Mouse (Mus musculus) embryonic facial prominence, embryonic 10.5 days (tissue): Measurements from ENCODE around the gene Kcna5. TPM values are rescaled to one million over a fixed set of nuclear protein-coding genes. Genes with fewer than 3 reads are reported as not detected.

ENCODE experiments used
- DNase-seq: peaks from one replicate; pipeline ENCODE4 v3.0.0-alpha.2; 2017; ENCODE audit warnings: low spot score
- H3K27ac ChIP-seq: fragments of 300-500 bp; sonication (generic); replicated peaks from 2 replicates; pipeline ENCODE4 v1.5.1; 2016; ENCODE audit warnings: mild to moderate bottlenecking
- H3K27me3 ChIP-seq: fragments of 300-500 bp; sonication (generic); replicated peaks from 2 replicates; pipeline ENCODE4 v1.6.1; 2016; ENCODE audit warnings: low read depth, mild to moderate bottlenecking; ENCODE audit not compliant: poor library complexity, severe bottlenecking
- H3K36me3 ChIP-seq: fragments of 300-500 bp; sonication (generic); replicated peaks from 2 replicates; pipeline ENCODE4 v1.6.1; 2016; ENCODE audit warnings: mild to moderate bottlenecking, moderate library complexity
- H3K4me1 ChIP-seq: fragments of 300-500 bp; sonication (generic); 2 replicates; pipeline ENCODE4 v1.6.1; 2016
- H3K4me3 ChIP-seq: fragments of 300-500 bp; sonication (generic); 2 replicates; pipeline ENCODE4 v1.5.1; 2016; ENCODE audit warnings: mild to moderate bottlenecking, moderate library complexity
- H3K9me3 ChIP-seq: fragments of 300-500 bp; sonication (generic); 2 replicates; pipeline ENCODE4 v1.6.1; 2016; ENCODE audit warnings: mild to moderate bottlenecking
- WGBS: fragments of 180-500 bp; shearing (Covaris S2); methylation state at CpG from one replicate; pipeline ENCODE4 v1.1.7; 2016; 5-methylcytosine and 5-hydroxymethylcytosine counted together
- polyA plus RNA-seq: library from polyadenylated mRNA; unstranded; fragments of >200 nt; fragmentation: Nextera tagmentation; extraction: Ambion mirVana; gene quantifications from 2 replicates; pipeline ENCODE4 v1.2.1, GENCODE M21; 2016

The Kcna5 gene
- polyA plus RNA-seq, 1 experiment from 2014 or later, result 3.6 TPM

DNA sequence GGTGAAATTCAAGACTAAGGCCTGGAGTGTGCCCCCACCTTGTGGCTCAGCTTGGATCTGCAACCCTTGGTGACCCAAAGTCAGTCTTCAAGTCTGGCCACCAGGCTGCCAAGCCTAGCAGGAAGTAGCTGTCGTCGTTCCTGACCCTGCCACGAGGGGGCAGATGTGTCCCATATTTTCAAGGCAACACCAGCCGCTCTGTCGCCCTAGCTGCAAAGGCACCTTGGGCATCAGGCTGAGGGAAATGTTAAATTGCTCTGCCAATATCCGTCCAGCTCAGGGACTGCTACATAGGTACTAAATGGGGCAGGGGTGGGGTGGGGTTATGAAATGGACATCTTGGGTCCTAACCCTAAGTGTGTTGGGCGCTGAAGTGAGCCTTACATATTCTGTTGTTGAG is 28.7 kb upstream of the Kcna5 start:
- peak; percentile 91 for DNase-seq
- 0 out of 2 replicates have a peak, but pooled peaks cover 4% of the 10 kb centered on the region for H3K27me3 ChIP-seq
- peaks cover 17% of the 10 kb centered on the region for H3K4me1 ChIP-seq
- no peaks in the 10 kb centered on the region for H3K36me3 ChIP-seq
- no peaks in the 10 kb centered on the region for H3K9me3 ChIP-seq
- H3K4me3 ChIP-seq, result no peak overlapping the region
- no peak overlapping the region for H3K27ac ChIP-seq
- WGBS, result 16% methylated on average over 7 of the region's 7 CpGs

- H3K9me3 ChIP-seq, result no peaks in the 10 kb centered on the region
- H3K36me3 ChIP-seq, result no peaks in the 10 kb centered on the region
- H3K27ac ChIP-seq, result no peak overlapping the region
- WGBS, result 25% methylated on average over 4 of the region's 4 CpGs
- H3K4me3 ChIP-seq, result no peak overlapping the region
- peak; percentile 38 for DNase-seq
- H3K27me3 ChIP-seq, result 0 out of 2 replicates have a peak, but pooled peaks cover 4% of the 10 kb centered on the region
- peaks cover 17% of the 10 kb centered on the region for H3K4me1 ChIP-seq
Measured at GRCm38 (mm10) chr6:126561702-126562101, 26.5 kb upstream of the Kcna5 start.

GRCm38 (mm10) chr6:126560696-126561095 is 25.5 kb upstream of the Kcna5 start:
- H3K4me1 ChIP-seq, result peaks cover 17% of the 10 kb centered on the region
- H3K4me3 ChIP-seq, result no peak overlapping the region
- WGBS, result 84% methylated on average over 1 of the region's 1 CpGs
- peak overlapping the region; percentile 57 for H3K27ac ChIP-seq
- no peak for DNase-seq
- H3K27me3 ChIP-seq, result 0 out of 2 replicates have a peak, but pooled peaks cover 7% of the 10 kb centered on the region
- H3K9me3 ChIP-seq, result no peaks in the 10 kb centered on the region
- no peaks in the 10 kb centered on the region for H3K36me3 ChIP-seq

GRCm38 (mm10) chr6:126560036-126560435 is 24.8 kb upstream of the Kcna5 start:
- peak; percentile 22 for DNase-seq
- H3K36me3 ChIP-seq, result no peaks in the 10 kb centered on the region
- H3K27ac ChIP-seq, result peak overlapping the region; percentile 57
- peaks cover 9% of the 10 kb centered on the region; the same call in 1 of the 2 replicates for H3K27me3 ChIP-seq
- H3K4me3 ChIP-seq, result no peak overlapping the region
- H3K9me3 ChIP-seq, result no peaks in the 10 kb centered on the region
- 29% methylated on average over 8 of the region's 8 CpGs for WGBS
- peaks cover 17% of the 10 kb centered on the region for H3K4me1 ChIP-seq

DNA sequence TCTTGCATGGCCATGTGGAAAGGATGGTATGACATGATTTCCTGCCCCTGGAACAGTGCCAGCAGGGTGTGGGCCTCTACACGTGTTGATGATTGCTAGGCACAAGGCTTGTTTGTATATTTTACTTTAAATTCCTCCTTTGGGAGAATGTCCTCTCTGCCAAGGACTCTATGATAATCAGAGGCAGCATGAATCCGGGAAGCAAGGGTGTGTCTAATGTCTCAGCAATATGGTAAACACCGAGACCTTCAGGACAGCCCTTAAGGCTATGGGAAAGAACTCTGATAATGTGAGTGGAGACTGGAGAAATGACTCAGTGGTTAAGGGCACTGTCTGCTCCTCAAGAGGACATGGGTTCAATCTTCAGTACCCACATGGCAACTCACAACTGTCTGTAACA is 23.1 kb upstream of the Kcna5 start:
- H3K27me3 ChIP-seq, result peaks cover 24% of the 10 kb centered on the region
- no peaks in the 10 kb centered on the region for H3K36me3 ChIP-seq
- no peak for DNase-seq
- no peaks in the 10 kb centered on the region for H3K9me3 ChIP-seq
- 76% methylated on average over 3 of the region's 3 CpGs for WGBS
- no peak overlapping the region for H3K27ac ChIP-seq
- peaks cover 22% of the 10 kb centered on the region for H3K4me1 ChIP-seq
- no peak overlapping the region for H3K4me3 ChIP-seq

DNA sequence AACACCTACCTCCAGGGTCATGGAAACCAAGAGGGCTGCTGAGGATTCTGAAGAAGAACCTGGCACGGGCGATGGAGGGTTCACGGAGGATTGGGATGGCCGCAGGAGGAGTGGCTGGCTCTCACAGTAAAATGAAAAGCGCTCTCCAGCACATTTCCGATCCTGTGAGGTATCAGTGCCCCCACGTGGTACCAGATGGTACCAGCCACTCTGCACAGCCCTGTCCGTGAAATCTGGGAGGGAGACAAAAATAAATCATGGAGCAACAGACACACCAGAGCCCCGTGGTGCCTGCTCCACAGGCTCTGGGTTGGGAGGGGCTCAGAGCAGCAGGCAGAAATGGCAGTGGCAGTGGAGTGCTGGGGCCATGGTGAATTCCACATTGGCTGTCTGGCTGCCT is 18.6 kb upstream of the Kcna5 start:
- Histone ChIP-seq H3K9me3 (no peaks in the 10 kb centered on the region), H3K4me1 (peaks cover 4% of the 10 kb centered on the region; the same call in 1 of the 2 replicates), H3K36me3 (no peaks in the 10 kb centered on the region), H3K4me3 (no peak overlapping the region), H3K27ac (no peak overlapping the region), H3K27me3 (peaks cover 34% of the 10 kb centered on the region)
- 32% methylated on average over 9 of the region's 9 CpGs for WGBS
- DNase-seq, result peak; percentile 53

DNA sequence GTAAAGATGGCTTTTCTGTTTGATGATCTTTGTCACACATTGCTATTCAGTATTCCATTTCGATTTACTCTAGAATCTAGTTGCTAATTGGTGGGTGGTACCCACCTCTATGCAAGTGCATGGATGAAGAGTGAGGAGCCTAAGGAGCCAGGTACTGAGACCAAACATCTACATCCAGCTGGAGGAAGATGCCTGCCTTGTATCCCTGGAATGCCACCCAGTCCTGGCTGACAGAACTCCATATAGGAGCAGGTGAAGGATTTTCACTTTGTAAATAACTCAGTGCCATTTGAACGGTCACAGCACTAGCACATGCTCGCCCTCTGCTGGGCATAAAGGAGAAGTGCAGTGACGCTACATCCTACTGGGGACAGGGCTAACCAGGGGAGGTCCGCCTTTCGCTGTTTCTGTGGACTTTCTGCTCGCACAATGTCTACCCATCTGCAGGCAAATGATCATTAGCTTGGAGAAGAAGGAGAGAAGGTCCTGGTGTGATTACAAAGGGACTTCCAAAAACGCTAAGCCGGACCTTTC is 16.7 kb upstream of the Kcna5 start:
- no peak overlapping the region for H3K27ac ChIP-seq
- H3K9me3 ChIP-seq, result no peaks in the 10 kb centered on the region
- peak; percentile 62 for DNase-seq
- peaks cover 34% of the 10 kb centered on the region for H3K27me3 ChIP-seq
- 22% methylated on average over 9 of the region's 9 CpGs for WGBS
- H3K4me1 ChIP-seq, result peaks cover 4% of the 10 kb centered on the region; the same call in 1 of the 2 replicates
- H3K4me3 ChIP-seq, result no peak overlapping the region
- no peaks in the 10 kb centered on the region for H3K36me3 ChIP-seq

DNA sequence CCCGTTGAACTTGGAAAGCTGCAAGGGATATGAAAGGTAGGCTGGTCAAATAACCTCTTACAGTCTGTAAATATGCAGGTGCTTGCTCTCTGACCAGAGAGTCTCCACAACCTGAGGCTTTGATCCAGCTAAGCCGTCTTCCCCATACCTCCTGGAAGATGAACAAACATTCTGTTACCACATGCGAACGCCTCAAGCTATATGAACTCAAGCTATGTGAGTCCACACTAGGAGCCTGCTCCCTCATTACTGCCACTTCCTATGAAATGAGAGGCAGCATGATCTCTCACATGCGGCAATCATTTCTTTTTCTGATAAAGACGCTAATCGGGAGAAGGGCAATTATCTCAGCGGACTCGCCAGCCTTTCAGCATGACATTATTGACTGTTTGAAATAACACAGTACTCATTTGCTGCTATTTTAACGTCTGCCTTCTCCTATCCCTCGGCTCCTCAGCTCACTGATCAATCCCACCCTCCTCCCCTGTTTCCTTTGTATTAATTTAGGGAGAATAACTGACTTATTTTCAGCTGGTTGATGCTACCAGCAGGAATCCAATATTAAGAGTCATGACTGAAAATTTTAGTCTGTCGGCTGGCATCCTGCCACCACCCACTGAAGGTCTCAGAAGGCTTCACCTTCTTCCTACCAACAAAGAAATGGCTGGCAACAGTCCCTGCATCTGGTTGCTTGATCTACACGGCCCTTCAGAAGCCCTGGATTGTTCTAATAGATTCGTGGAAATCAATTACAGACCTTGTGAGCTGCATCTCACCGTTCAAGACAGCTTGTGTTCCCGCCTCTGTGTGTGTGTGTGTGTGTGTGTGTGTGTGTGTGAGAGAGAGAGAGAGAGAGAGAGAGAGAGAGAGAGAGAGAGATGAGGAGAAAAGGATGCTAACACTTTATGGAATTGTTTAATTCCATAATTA is 9.2 kb upstream of the Kcna5 start:
- 68% methylated on average over 16 of the region's 16 CpGs for WGBS
- no peak overlapping the region for H3K4me3 ChIP-seq
- no peaks in the 10 kb centered on the region for H3K36me3 ChIP-seq
- H3K9me3 ChIP-seq, result no peaks in the 10 kb centered on the region
- no peak for DNase-seq
- peaks cover 18% of the 10 kb centered on the region for H3K4me1 ChIP-seq
- H3K27me3 ChIP-seq, result no peaks in the 10 kb centered on the region
- no peak overlapping the region for H3K27ac ChIP-seq

- no peak for DNase-seq
- Histone ChIP-seq H3K4me1 (peaks cover 22% of the 10 kb centered on the region), H3K36me3 (no peaks in the 10 kb centered on the region), H3K9me3 (no peaks in the 10 kb centered on the region), H3K27me3 (no peaks in the 10 kb centered on the region), H3K4me3 (no peak overlapping the region), H3K27ac (no peak overlapping the region)
- 86% methylated on average over 4 of the region's 4 CpGs for WGBS
Measured at GRCm38 (mm10) chr6:126542724-126543123, 7.5 kb upstream of the Kcna5 start.

GRCm38 (mm10) chr6:126537512-126537911 is 2.3 kb upstream of the Kcna5 start:
- no peak overlapping the region for H3K4me3 ChIP-seq
- H3K9me3 ChIP-seq, result no peaks in the 10 kb centered on the region
- WGBS, result 27% methylated on average over 2 of the region's 2 CpGs
- peaks cover 61% of the 10 kb centered on the region for H3K4me1 ChIP-seq
- no peak for DNase-seq
- H3K27ac ChIP-seq, result no peak overlapping the region
- peaks cover 33% of the 10 kb centered on the region for H3K27me3 ChIP-seq
- no peaks in the 10 kb centered on the region for H3K36me3 ChIP-seq

- Histone ChIP-seq H3K27me3 (peaks cover 37% of the 10 kb centered on the region), H3K27ac (no peak overlapping the region), H3K36me3 (no peaks in the 10 kb centered on the region), H3K4me3 (no peak overlapping the region), H3K4me1 (peaks cover 63% of the 10 kb centered on the region), H3K9me3 (no peaks in the 10 kb centered on the region)
- DNase-seq, result no peak
- WGBS, result 72% methylated on average over 4 of the region's 4 CpGs
Measured at GRCm38 (mm10) chr6:126536926-126537325, 1.7 kb upstream of the Kcna5 start.

- no peak for DNase-seq
- Histone ChIP-seq H3K4me1 (peaks cover 59% of the 10 kb centered on the region), H3K27me3 (peaks cover 38% of the 10 kb centered on the region), H3K9me3 (no peaks in the 10 kb centered on the region), H3K27ac (no peak overlapping the region), H3K36me3 (no peaks in the 10 kb centered on the region), H3K4me3 (no peak overlapping the region)
- WGBS, result 19% methylated on average over 1 of the region's 1 CpGs
Measured at GRCm38 (mm10) chr6:126535911-126536270, 679 bp upstream of the Kcna5 start.
